Mouse (Mus musculus): ENCODE measurements at regions not wholly inside any gene's neighbourhood (a gene's known extent, or its start where the extent isn't known, plus 50 kb on each side); places are given as distances from the start of the nearest gene placed in this dataset.

DNA sequence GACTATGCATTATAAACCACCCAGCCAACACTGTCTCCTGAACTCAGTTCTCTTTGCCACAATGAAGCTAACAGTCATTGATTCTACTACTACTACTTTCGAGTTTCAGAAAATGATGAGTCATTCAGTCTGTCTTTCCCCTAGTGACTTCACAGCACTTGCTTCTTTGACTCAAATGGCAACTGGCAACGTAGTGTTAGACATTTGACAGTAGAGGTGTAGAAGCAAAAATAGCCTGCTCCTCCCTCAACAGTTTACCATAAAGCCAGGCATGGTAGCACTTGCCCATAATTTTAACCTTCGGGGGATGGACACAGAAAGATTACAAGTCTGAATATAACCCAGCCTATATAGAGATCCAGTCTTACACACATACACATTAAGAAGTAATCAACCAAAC lies 67.3 kb upstream of the Pdc start:
- TF ChIP-seq CTCF (IDR thresholded peaks at IDR 0.05; ENCODE audit: low read depth) (no peak), EP300 (IDR thresholded peaks at IDR 0.05; ENCODE audit: low read depth) (no peak)
